Mouse (Mus musculus): ENCODE data around the gene Ebf1. TPM values are rescaled to one million over a fixed set of nuclear protein-coding genes. Genes with fewer than 3 reads are reported as not detected.

The Ebf1 gene
- polyA plus RNA-seq, 1 experiment from 2014 or later = 52.9 TPM

DNA sequence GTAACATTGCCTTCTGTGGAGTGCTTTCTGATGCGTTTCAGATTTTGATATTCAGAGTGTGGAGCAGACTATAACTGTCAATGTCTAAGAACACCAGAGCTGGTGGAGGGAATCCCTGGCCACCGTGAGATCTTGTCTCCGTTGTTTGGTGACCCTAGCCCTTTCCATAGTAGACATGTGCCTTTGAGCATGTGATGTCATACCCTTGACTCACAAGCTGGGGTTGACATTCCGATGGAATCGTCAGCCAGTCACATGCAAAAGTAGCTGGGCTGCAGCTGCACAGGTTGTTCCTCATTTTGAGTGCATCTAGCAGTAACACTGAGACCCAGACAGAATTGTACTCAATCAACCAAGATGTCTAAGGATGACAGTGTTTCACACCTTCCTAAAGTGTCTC, 7.4 kb downstream of the Ebf1 start:
- no peak for ATAC-seq
- no peaks in the 10 kb centered on the region for H3K36me3 ChIP-seq (ENCODE audit: control insufficient read depth, insufficient read depth, low read length)
- 68% methylated on average over 5 of the region's 5 CpGs for WGBS
- peaks cover 7% of the 10 kb centered on the region for H3K4me1 ChIP-seq (ENCODE audit: control insufficient read depth, insufficient read depth, low read length)
- no peak overlapping the region for H3K4me2 ChIP-seq (ENCODE audit: low read length)
- no peak overlapping the region for H3K9ac ChIP-seq (ENCODE audit: low read depth, low read length)
- no peak overlapping the region for H3K27ac ChIP-seq (ENCODE audit: low read length)
- no peak overlapping the region for H3K4me3 ChIP-seq (ENCODE audit: low read depth, low read length)
- no peaks in the 10 kb centered on the region for H3K9me3 ChIP-seq (replicated peaks; ENCODE audit: control insufficient read depth, low read length, poor library complexity, severe bottlenecking)
- H3K27me3 ChIP-seq (ENCODE audit: control insufficient read depth, insufficient read depth, low read depth, low read length) = peaks cover 14% of the 10 kb centered on the region

DNA sequence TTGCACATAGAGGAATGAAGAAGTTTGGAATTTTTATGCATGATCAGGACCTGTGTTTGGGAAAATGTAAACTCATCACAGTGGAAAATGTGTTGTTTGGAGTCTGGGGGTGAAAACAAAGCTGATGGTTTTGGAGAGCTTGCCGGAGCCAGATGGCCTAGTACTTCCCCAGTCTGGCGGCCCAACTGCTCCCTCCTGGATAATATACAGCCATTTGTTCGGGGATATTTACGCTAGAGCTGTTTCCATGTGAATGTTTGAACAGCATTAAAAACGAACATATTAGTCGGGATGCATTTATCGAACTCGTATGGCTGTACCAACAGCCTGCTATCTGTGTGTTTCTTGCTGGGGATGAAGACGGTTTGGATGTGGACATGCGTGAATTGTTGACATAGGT, 8.9 kb downstream of the Ebf1 start:
- Histone ChIP-seq H3K9ac (ENCODE audit: low read depth, low read length) (no peak overlapping the region), H3K4me1 (ENCODE audit: control insufficient read depth, insufficient read depth, low read length) (no peaks in the 10 kb centered on the region; the same call in 1 of the 2 replicates)

DNA sequence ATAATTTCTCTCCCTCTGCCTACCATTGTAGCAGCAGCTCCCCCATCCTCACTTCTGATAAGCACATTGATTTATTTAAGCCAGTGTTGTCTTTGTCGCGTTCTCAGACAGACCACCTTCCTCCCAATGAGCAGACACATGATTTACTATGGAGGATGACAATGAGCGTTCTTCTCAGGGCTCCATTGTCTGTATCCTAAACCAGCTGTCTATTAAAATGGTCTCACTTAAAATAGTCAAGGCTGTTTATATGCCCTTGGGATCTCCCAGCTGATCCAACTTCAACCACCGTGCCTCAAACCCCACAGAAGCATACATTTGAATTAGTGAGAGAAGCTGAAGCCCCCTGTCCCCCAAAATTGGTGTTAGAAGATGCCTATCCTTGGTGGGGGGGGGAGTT, 11.3 kb downstream of the Ebf1 start:
- no peak for ATAC-seq
- no peak overlapping the region for H3K9ac ChIP-seq (ENCODE audit: low read depth, low read length)
- H3K9me3 ChIP-seq (replicated peaks; ENCODE audit: control insufficient read depth, low read length, poor library complexity, severe bottlenecking) = no peaks in the 10 kb centered on the region
- 36% methylated on average over 4 of the region's 4 CpGs for WGBS
- H3K27ac ChIP-seq (ENCODE audit: low read length) = no peak overlapping the region
- no peaks in the 10 kb centered on the region for H3K4me1 ChIP-seq (ENCODE audit: control insufficient read depth, insufficient read depth, low read length)
- H3K27me3 ChIP-seq (ENCODE audit: control insufficient read depth, insufficient read depth, low read depth, low read length) = no peaks in the 10 kb centered on the region; the same call in 1 of the 2 replicates
- no peak overlapping the region for H3K4me2 ChIP-seq (ENCODE audit: low read length)
- no peaks in the 10 kb centered on the region for H3K36me3 ChIP-seq (ENCODE audit: control insufficient read depth, insufficient read depth, low read length)
- H3K4me3 ChIP-seq (ENCODE audit: low read depth, low read length) = no peak overlapping the region

More for the DNA sequence above, 8.9 kb downstream of the Ebf1 start:
- Histone ChIP-seq H3K4me3 (ENCODE audit: low read depth, low read length) (peak overlapping the region; percentile 1; the same call in 1 of the 2 replicates), H3K9me3 (replicated peaks; ENCODE audit: control insufficient read depth, low read length, poor library complexity, severe bottlenecking) (no peaks in the 10 kb centered on the region), H3K4me2 (ENCODE audit: low read length) (peak overlapping the region; percentile 26), H3K36me3 (ENCODE audit: control insufficient read depth, insufficient read depth, low read length) (no peaks in the 10 kb centered on the region), H3K27me3 (ENCODE audit: control insufficient read depth, insufficient read depth, low read depth, low read length) (peaks cover 8% of the 10 kb centered on the region), H3K27ac (ENCODE audit: low read length) (no peak overlapping the region)
- 75% methylated on average over 10 of the region's 10 CpGs for WGBS
- ATAC-seq = no peak

DNA sequence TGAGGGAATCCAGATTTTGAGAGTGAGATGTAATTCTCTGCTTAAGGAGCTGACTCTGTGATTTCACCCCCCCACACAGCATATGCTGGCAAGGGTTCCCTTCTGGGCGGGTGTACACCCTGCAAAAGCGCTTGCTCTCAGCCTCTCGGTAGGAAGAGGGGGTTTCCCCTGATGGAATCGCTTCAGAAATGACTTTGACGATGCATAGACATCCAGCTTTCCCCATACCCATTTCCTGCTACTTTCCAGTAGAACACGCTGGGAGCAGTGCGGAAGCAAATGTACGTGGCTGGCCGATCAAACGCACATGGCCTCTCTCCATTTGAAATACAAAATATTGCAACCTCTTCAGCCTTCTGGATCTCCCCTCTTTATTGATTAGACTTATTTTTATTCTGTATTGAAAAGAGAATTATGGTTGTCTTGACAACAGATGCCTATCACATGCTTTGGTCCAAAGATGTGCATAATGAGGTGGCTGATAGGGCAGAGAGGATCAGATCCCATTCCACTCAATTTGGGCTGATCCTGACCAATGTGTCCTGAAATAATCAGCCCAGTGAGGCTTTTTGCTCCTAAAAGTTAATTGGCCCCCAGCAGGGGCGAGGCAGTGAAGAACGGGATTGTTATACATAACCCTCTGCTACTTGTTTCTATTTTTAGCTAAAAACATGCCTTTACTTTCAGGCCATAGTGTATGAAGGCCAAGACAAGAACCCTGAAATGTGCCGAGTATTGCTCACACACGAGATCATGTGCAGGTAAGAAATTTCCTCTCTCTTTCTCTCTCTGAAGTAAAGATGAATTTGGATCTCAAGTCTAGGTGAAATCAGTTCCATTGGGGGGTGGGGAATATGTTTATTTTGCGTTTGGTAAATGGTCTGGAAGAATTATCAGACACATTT, 15.2 kb downstream of the Ebf1 start:
- H3K9ac ChIP-seq (ENCODE audit: low read depth, low read length) = no peak overlapping the region
- WGBS = 71% methylated on average over 15 of the region's 15 CpGs
- no peaks in the 10 kb centered on the region; the same call in 1 of the 2 replicates for H3K27me3 ChIP-seq (ENCODE audit: control insufficient read depth, insufficient read depth, low read depth, low read length)
- no peak for ATAC-seq
- no peaks in the 10 kb centered on the region; the same call in 1 of the 2 replicates for H3K36me3 ChIP-seq (ENCODE audit: control insufficient read depth, insufficient read depth, low read length)
- H3K4me2 ChIP-seq (ENCODE audit: low read length) = no peak overlapping the region
- H3K27ac ChIP-seq (ENCODE audit: low read length) = no peak overlapping the region
- H3K4me3 ChIP-seq (ENCODE audit: low read depth, low read length) = no peak overlapping the region
- H3K4me1 ChIP-seq (ENCODE audit: control insufficient read depth, insufficient read depth, low read length) = peaks cover 5% of the 10 kb centered on the region; the same call in 1 of the 2 replicates
- H3K9me3 ChIP-seq (replicated peaks; ENCODE audit: control insufficient read depth, low read length, poor library complexity, severe bottlenecking) = no peaks in the 10 kb centered on the region

DNA sequence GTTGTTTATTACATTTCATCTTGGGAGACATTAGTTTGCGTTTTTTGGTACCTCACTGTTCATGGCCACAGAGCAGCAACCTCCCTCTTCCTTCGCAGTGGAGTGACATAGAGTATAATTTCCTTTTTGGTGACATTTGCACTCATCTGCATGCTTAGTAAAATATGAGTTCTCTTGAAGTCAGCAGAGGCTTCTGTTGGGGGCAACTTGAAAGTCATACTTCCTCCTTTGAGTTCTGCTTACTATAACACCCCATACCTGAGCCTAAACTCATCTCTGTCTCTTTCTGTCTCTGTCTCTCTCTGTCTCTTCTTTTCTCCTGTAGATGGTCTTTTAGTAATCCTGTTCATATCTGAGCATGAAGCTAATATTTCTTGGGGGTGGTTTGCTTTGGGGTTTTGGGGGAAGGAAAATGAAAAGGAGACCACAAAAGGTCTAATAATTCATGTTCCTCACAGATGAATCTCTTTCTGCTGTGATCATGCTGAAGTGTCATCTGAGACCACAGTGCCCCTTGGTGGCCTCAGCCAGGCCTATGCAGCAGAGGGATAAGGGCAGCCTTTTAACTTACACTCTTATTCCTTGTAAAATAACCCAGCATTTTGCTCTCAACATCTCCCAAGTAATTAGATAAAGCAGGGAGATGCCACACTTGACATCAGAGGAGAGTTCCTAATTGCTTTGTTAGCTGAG, 16.0 kb downstream of the Ebf1 start:
- Histone ChIP-seq H3K9ac (ENCODE audit: low read depth, low read length) (no peak overlapping the region), H3K4me1 (ENCODE audit: control insufficient read depth, insufficient read depth, low read length) (peaks cover 5% of the 10 kb centered on the region; the same call in 1 of the 2 replicates), H3K9me3 (replicated peaks; ENCODE audit: control insufficient read depth, low read length, poor library complexity, severe bottlenecking) (no peaks in the 10 kb centered on the region), H3K4me2 (ENCODE audit: low read length) (no peak overlapping the region), H3K36me3 (ENCODE audit: control insufficient read depth, insufficient read depth, low read length) (no peaks in the 10 kb centered on the region; the same call in 1 of the 2 replicates), H3K27ac (ENCODE audit: low read length) (no peak overlapping the region), H3K4me3 (ENCODE audit: low read depth, low read length) (no peak overlapping the region), H3K27me3 (ENCODE audit: control insufficient read depth, insufficient read depth, low read depth, low read length) (no peaks in the 10 kb centered on the region)
- WGBS = 89% methylated on average over 2 of the region's 2 CpGs
- ATAC-seq = no peak

DNA sequence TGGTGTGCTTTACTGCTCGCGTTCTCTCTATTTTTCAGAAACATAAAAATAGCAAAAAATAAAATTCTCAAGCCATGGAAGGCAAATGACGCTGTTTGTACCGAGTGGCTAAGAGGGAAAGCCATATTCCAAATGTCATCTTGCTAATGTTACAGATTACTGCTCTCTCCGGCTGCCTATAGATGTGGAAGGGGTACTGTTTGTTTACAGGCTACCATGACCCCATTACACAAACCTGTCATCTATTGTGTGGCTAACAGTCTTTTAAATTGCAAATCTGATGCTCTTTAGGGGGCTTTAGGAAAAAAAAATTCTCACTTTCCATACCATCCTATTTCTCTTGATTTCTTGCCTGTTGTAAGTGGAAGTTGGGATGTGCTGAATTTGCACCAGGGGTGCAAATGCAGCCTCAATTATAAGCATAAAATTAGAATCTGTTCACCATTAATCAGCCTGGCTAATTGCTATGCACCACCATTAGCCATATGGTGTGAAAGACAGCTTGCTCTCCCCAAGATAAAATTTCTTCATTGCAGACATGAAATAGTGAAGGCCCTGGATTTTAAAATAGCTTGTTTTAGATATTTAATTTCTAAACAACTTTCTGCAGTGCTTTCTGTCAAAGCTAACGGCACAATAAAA, 17.6 kb downstream of the Ebf1 start:
- H3K9me3 ChIP-seq (replicated peaks; ENCODE audit: control insufficient read depth, low read length, poor library complexity, severe bottlenecking) = no peaks in the 10 kb centered on the region
- WGBS = 66% methylated on average over 6 of the region's 6 CpGs
- H3K36me3 ChIP-seq (ENCODE audit: control insufficient read depth, insufficient read depth, low read length) = no peaks in the 10 kb centered on the region; the same call in 1 of the 2 replicates
- ATAC-seq = no peak
- H3K27ac ChIP-seq (ENCODE audit: low read length) = no peak overlapping the region
- H3K4me1 ChIP-seq (ENCODE audit: control insufficient read depth, insufficient read depth, low read length) = peaks cover 5% of the 10 kb centered on the region; the same call in 1 of the 2 replicates
- no peak overlapping the region for H3K4me3 ChIP-seq (ENCODE audit: low read depth, low read length)
- H3K27me3 ChIP-seq (ENCODE audit: control insufficient read depth, insufficient read depth, low read depth, low read length) = no peaks in the 10 kb centered on the region
- H3K4me2 ChIP-seq (ENCODE audit: low read length) = no peak overlapping the region
- no peak overlapping the region for H3K9ac ChIP-seq (ENCODE audit: low read depth, low read length)

DNA sequence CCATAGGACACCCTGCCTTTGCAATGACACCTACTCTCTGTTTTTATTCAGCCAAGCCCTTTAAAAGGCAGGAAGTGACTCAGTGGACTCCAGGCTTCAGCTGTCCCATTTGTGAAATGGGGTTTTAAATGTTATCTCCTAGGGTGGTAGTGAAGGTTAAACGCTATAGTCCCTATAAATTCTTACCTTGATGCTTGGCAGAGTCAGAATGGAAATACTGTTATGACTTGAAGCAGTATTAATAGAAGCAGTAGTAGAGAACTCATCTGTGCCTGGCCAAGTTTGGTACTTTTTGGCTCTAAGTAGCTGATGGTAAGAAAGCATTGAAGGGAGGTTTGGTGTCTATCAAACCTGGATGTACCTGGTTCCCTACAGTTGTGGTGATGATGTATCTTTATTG, 19.1 kb downstream of the Ebf1 start:
- 89% methylated on average over 1 of the region's 1 CpGs for WGBS
- H3K27ac ChIP-seq (ENCODE audit: low read length) = no peak overlapping the region

DNA sequence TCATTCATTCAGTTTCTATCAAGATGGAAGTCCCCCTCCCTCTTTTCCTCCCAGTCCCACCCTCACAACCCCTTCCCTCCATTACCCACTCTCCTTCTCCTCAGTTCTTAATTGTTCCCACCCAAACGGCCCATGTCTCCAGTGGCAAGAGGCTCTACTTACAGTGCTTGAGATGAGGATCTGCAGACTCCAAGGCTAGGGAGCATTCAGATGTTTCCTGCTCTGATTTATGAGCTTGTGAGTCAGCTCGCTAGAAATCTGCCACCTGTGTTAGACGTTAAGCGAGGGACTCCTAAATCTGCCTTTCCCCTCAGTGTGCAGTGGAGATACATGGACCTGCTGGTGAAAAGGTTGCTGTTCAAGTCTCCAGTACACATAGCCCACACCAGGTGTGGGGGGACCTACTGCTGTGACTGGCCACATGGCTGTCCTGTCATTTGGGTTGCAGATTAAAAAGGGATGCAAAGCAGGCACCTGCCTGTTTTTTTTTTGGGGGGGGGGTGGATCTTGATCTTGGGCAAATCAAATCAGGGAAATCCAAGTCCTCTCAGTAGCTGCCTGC, 21.2 kb downstream of the Ebf1 start:
- WGBS = 83% methylated on average over 4 of the region's 4 CpGs

More for the DNA sequence above, 19.1 kb downstream of the Ebf1 start:
- Histone ChIP-seq H3K36me3 (ENCODE audit: control insufficient read depth, insufficient read depth, low read length) (no peaks in the 10 kb centered on the region; the same call in 1 of the 2 replicates), H3K4me1 (ENCODE audit: control insufficient read depth, insufficient read depth, low read length) (peaks cover 5% of the 10 kb centered on the region; the same call in 1 of the 2 replicates), H3K4me3 (ENCODE audit: low read depth, low read length) (no peak overlapping the region), H3K4me2 (ENCODE audit: low read length) (no peak overlapping the region), H3K27me3 (ENCODE audit: control insufficient read depth, insufficient read depth, low read depth, low read length) (no peaks in the 10 kb centered on the region), H3K9me3 (replicated peaks; ENCODE audit: control insufficient read depth, low read length, poor library complexity, severe bottlenecking) (no peaks in the 10 kb centered on the region), H3K9ac (ENCODE audit: low read depth, low read length) (no peak overlapping the region)
- ATAC-seq = no peak

More for the DNA sequence above, 21.2 kb downstream of the Ebf1 start:
- Histone ChIP-seq H3K4me1 (ENCODE audit: control insufficient read depth, insufficient read depth, low read length) (peaks cover 8% of the 10 kb centered on the region), H3K4me3 (ENCODE audit: low read depth, low read length) (no peak overlapping the region), H3K27ac (ENCODE audit: low read length) (no peak overlapping the region), H3K36me3 (ENCODE audit: control insufficient read depth, insufficient read depth, low read length) (no peaks in the 10 kb centered on the region; the same call in 1 of the 2 replicates), H3K9ac (ENCODE audit: low read depth, low read length) (no peak overlapping the region), H3K27me3 (ENCODE audit: control insufficient read depth, insufficient read depth, low read depth, low read length) (no peaks in the 10 kb centered on the region), H3K9me3 (replicated peaks; ENCODE audit: control insufficient read depth, low read length, poor library complexity, severe bottlenecking) (no peaks in the 10 kb centered on the region), H3K4me2 (ENCODE audit: low read length) (no peak overlapping the region)
- ATAC-seq = no peak

Data from midbrain, embryonic 16.5 days (tissue).